Comparison of ENCODE assay signal across 22 mouse cellular contexts in genomic region chr5:82356336-82356735, GRCm38 (mm10).
A peak's percentile ranks its signal among the peaks of the same experiment; 100 is the strongest.
DNase-seq lines count a peak whose midpoint lies in the region; ATAC-seq and TF ChIP-seq lines count a peak whose summit lies in the region.
"Had no signal": no experiment of that assay in that cellular context is flagged by ENCODE, and none has a peak within 500 bp of the region (broad histone marks: within the 10 kb centered on the region; RNA-seq: fewer than 3 reads in every experiment).

No protein-coding gene starts in this region.

- ATAC-seq in megakaryocyte, adult 5-6 weeks (ENCODE audit: poor library complexity, severe bottlenecking), result no peak
- ATAC-seq in monocyte, adult 5-6 weeks (replicated peaks; ENCODE audit: insufficient number of reproducible peaks, low FRiP score, low TSS enrichment, poor library complexity, severe bottlenecking), result no peak
- ATAC-seq: activated CD4-positive, CD25-positive, alpha-beta regulatory T cell, adult 4 months; CD4-positive, CD25-positive, alpha-beta regulatory T cell, adult 4 months; Patski had no signal

- peak; percentile 47 for DNase-seq in Muller cell, postnatal 12 days (ENCODE audit: inconsistent ontology term)
- DNase-seq in brain, embryonic 14.5 days (ENCODE audit: low read depth), result peak; percentile 3
- peak; percentile 63 for DNase-seq in retina, embryonic 14.5 days (ENCODE audit: low spot score)
- peak; percentile 58 for DNase-seq in retina, postnatal 1 day
- DNase-seq in frontal cortex, adult 2 months (ENCODE audit: extremely low spot score in 1 of 2, low spot score in 1 of 2), result no peak
- no peak for DNase-seq in cerebellum, adult 9-10 months
- DNase-seq: adrenal gland, adult 2 months; adrenal gland, adult 8-10 months; adrenal gland, postnatal 10 days; adrenal gland, postnatal 14 days; adrenal gland, postnatal 25 days; adrenal gland, postnatal 36 days; B cell, adult 2 months; cerebellum, adult 11 months; cerebellum, adult 11-12 months; cerebellum, adult 18-20 months; cerebellum, adult 2 months had no signal

- TF ChIP-seq POLR2A in brain, embryonic 14.5 days (IDR thresholded peaks at IDR 0.05; ENCODE audit: borderline replicate concordance, extremely low read depth, insufficient read depth, insufficient read length, poor library complexity, severe bottlenecking), result no peak

- no peak for TF ChIP-seq CTCF in brain, embryonic 14.5 days (IDR thresholded peaks at IDR 0.05; ENCODE audit: borderline replicate concordance, extremely low read depth, insufficient read depth, insufficient read length)

Comparison
In these comparisons a context has a peak if more than half of its experiments do, and no peak if none do; other contexts are left out.
1. DNase-seq: peak in Muller cell, postnatal 12 days (single experiment), brain, embryonic 14.5 days (single experiment), retina, embryonic 14.5 days (single experiment) and retina, postnatal 1 day (single experiment); none in frontal cortex, adult 2 months (0 of 2) and cerebellum, adult 9-10 months (single experiment).